Mouse (Mus musculus): ENCODE measurements around the gene Pskh1. TPM values are rescaled to one million over a fixed set of nuclear protein-coding genes. Genes with fewer than 3 reads are reported as not detected.

Gene Pskh1
- total RNA-seq, 2 experiments from 2014 or later: 17.3 to 17.5 TPM

Other genes starting within 250 kb of the Pskh1 start
- 5.7 and 7.1 TPM in 2 replicates for gene Carmil2, start 214.2 kb upstream of the Pskh1 start, total RNA-seq (2014; fragmentation: Nextera tagmentation)
- 1.1 and 2.7 TPM in 2 replicates for gene Carmil2, start 214.2 kb upstream of the Pskh1 start, total RNA-seq (2017)
- 60.3 and 83.6 TPM in 2 replicates for gene Acd, start 199.3 kb upstream of the Pskh1 start, total RNA-seq (2014; fragmentation: Nextera tagmentation)
- gene Acd, start 199.3 kb upstream of the Pskh1 start, total RNA-seq (2017): 20.6 and 46.8 TPM in 2 replicates
- gene Pard6a, start 199.3 kb upstream of the Pskh1 start, total RNA-seq (2014; fragmentation: Nextera tagmentation): 9.1 and 16.5 TPM in 2 replicates
- 2.6 and 13.0 TPM in 2 replicates for gene Pard6a, start 199.3 kb upstream of the Pskh1 start, total RNA-seq (2017)
- not detected in 2 replicates for gene 4933405L10Rik, start 192.8 kb upstream of the Pskh1 start, total RNA-seq (2014; fragmentation: Nextera tagmentation)
- not detected in 2 replicates for gene 4933405L10Rik, start 192.8 kb upstream of the Pskh1 start, total RNA-seq (2017)
- 15.8 and 25.4 TPM in 2 replicates for gene Enkd1, start 192.2 kb upstream of the Pskh1 start, total RNA-seq (2014; fragmentation: Nextera tagmentation)
- 7.4 and 9.9 TPM in 2 replicates for gene Enkd1, start 192.2 kb upstream of the Pskh1 start, total RNA-seq (2017)
- gene Gfod2, start 141.8 kb upstream of the Pskh1 start, total RNA-seq (2014; fragmentation: Nextera tagmentation): 2.3 and 2.7 TPM in 2 replicates
- gene Gfod2, start 141.8 kb upstream of the Pskh1 start, total RNA-seq (2017): 3.1 and 9.8 TPM in 2 replicates
- gene Ranbp10, start 73.1 kb upstream of the Pskh1 start, total RNA-seq (2014; fragmentation: Nextera tagmentation): 34.9 and 36.4 TPM in 2 replicates
- gene Ranbp10, start 73.1 kb upstream of the Pskh1 start, total RNA-seq (2017): 8.3 and 16.0 TPM in 2 replicates
- not detected in 2 replicates for gene Tsnaxip1, start 72.7 kb upstream of the Pskh1 start, total RNA-seq (2014; fragmentation: Nextera tagmentation)
- not detected in 2 replicates for gene Tsnaxip1, start 72.7 kb upstream of the Pskh1 start, total RNA-seq (2017)
- 32.0 and 47.6 TPM in 2 replicates for gene Cenpt, start 47.2 kb upstream of the Pskh1 start, total RNA-seq (2014; fragmentation: Nextera tagmentation)
- 14.2 and 20.0 TPM in 2 replicates for gene Cenpt, start 47.2 kb upstream of the Pskh1 start, total RNA-seq (2017)
- 24.4 and 27.1 TPM in 2 replicates for gene Thap11, start 45.3 kb upstream of the Pskh1 start, total RNA-seq (2014; fragmentation: Nextera tagmentation)
- 18.5 and 33.4 TPM in 2 replicates for gene Thap11, start 45.3 kb upstream of the Pskh1 start, total RNA-seq (2017)
- gene Nutf2, start 39.9 kb upstream of the Pskh1 start, total RNA-seq (2014; fragmentation: Nextera tagmentation): 174 and 237 TPM in 2 replicates
- 29.3 and 101 TPM in 2 replicates for gene Nutf2, start 39.9 kb upstream of the Pskh1 start, total RNA-seq (2017)
- 45.9 and 46.3 TPM in 2 replicates for gene Edc4, start 19.6 kb upstream of the Pskh1 start, total RNA-seq (2014; fragmentation: Nextera tagmentation)
- 25.9 and 38.4 TPM in 2 replicates for gene Edc4, start 19.6 kb upstream of the Pskh1 start, total RNA-seq (2017)
- 2.0 and 3.3 TPM in 2 replicates for gene Nrn1l, start 6.9 kb upstream of the Pskh1 start, total RNA-seq (2014; fragmentation: Nextera tagmentation)
- gene Nrn1l, start 6.9 kb upstream of the Pskh1 start, total RNA-seq (2017): not detected in 2 replicates
- gene Ctrl, start 33.4 kb downstream of the Pskh1 start, total RNA-seq (2014; fragmentation: Nextera tagmentation): 1.6 TPM in 1 of 2 replicates, not detected in the other
- gene Ctrl, start 33.4 kb downstream of the Pskh1 start, total RNA-seq (2017): not detected in 2 replicates
- gene Psmb10, start 38.0 kb downstream of the Pskh1 start, total RNA-seq (2014; fragmentation: Nextera tagmentation): 93.9 and 150 TPM in 2 replicates
- gene Psmb10, start 38.0 kb downstream of the Pskh1 start, total RNA-seq (2017): 29.5 and 38.9 TPM in 2 replicates
- 3.7 and 4.6 TPM in 2 replicates for gene Lcat, start 42.9 kb downstream of the Pskh1 start, total RNA-seq (2014; fragmentation: Nextera tagmentation)
- gene Lcat, start 42.9 kb downstream of the Pskh1 start, total RNA-seq (2017): 1.5 TPM in 1 of 2 replicates, not detected in the other
- gene Slc12a4, start 65.7 kb downstream of the Pskh1 start, total RNA-seq (2014; fragmentation: Nextera tagmentation): 11.4 and 14.2 TPM in 2 replicates
- gene Slc12a4, start 65.7 kb downstream of the Pskh1 start, total RNA-seq (2017): 4.7 and 10.5 TPM in 2 replicates
- not detected in 2 replicates for gene Dpep3, start 79.0 kb downstream of the Pskh1 start, total RNA-seq (2014; fragmentation: Nextera tagmentation)
- not detected in 2 replicates for gene Dpep3, start 79.0 kb downstream of the Pskh1 start, total RNA-seq (2017)
- 23.0 and 28.9 TPM in 2 replicates for gene Dus2, start 90.9 kb downstream of the Pskh1 start, total RNA-seq (2014; fragmentation: Nextera tagmentation)
- 13.8 and 22.5 TPM in 2 replicates for gene Dus2, start 90.9 kb downstream of the Pskh1 start, total RNA-seq (2017)
- not detected in 2 replicates for gene Dpep2nb, start 105.5 kb downstream of the Pskh1 start, total RNA-seq (2014; fragmentation: Nextera tagmentation)
- gene Dpep2nb, start 105.5 kb downstream of the Pskh1 start, total RNA-seq (2017): not detected in 2 replicates
- 11.6 and 18.3 TPM in 2 replicates for gene Ddx28, start 111.4 kb downstream of the Pskh1 start, total RNA-seq (2014; fragmentation: Nextera tagmentation)
- 11.8 and 14.4 TPM in 2 replicates for gene Ddx28, start 111.4 kb downstream of the Pskh1 start, total RNA-seq (2017)
- gene Nfatc3, start 158.4 kb downstream of the Pskh1 start, total RNA-seq (2014; fragmentation: Nextera tagmentation): 102 and 103 TPM in 2 replicates
- 35.0 and 35.3 TPM in 2 replicates for gene Nfatc3, start 158.4 kb downstream of the Pskh1 start, total RNA-seq (2017)
- 0.68 and 1.4 TPM in 2 replicates for gene Esrp2, start 236.5 kb downstream of the Pskh1 start, total RNA-seq (2014; fragmentation: Nextera tagmentation)
- gene Esrp2, start 236.5 kb downstream of the Pskh1 start, total RNA-seq (2017): not detected in 2 replicates
- gene Pla2g15, start 250.0 kb downstream of the Pskh1 start, total RNA-seq (2014; fragmentation: Nextera tagmentation): 2.7 and 3.2 TPM in 2 replicates
- 0.84 and 3.2 TPM in 2 replicates for gene Pla2g15, start 250.0 kb downstream of the Pskh1 start, total RNA-seq (2017)